Mouse (Mus musculus): ENCODE results near the gene Mvb12b. TPM values are rescaled to one million over a fixed set of nuclear protein-coding genes. Genes with fewer than 3 reads are reported as not detected.
A peak's percentile ranks its signal among the peaks of the same experiment; 100 is the strongest.

Gene Mvb12b
- total and polyA plus RNA-seq, 2 experiments from 2014 or later = 68.1 to 155 TPM

DNA sequence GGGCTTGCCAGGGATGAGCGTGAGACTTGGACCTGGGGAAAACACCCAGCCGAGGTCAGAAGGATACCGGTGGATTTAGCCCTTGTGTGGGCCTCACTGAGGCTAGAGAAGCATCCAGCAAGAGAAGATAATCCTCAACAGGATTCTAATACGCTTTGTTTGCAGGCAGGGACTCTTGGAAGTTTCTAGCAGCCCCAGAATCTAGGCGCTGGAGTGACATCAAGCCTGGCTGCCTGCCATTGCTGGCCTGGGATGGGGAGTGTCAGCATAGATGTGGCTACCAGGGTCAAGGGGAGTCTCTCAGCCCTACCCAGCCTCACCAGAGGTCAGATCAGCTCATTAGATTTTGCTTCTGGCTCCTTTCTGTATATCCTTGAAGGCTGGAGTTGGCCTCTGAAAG lies 185.0 kb downstream of the Mvb12b start:
- Histone ChIP-seq H3K36me3 (ENCODE audit: insufficient read depth, low read length) (no peaks in the 10 kb centered on the region), H3K27ac (ENCODE audit: low read depth, low read length) (no peak overlapping the region), H3K4me3 (ENCODE audit: low read depth, low read length) (no peak overlapping the region), H3K9me3 (ENCODE audit: low read length) (no peaks in the 10 kb centered on the region), H3K27me3 (ENCODE audit: insufficient read depth, low read length) (peaks cover 3% of the 10 kb centered on the region; the same call in 1 of the 2 replicates), H3K4me2 (ENCODE audit: low read depth, low read length, poor library complexity, severe bottlenecking) (no peak overlapping the region), H3K9ac (replicated peaks; ENCODE audit: low read length, poor library complexity, severe bottlenecking) (no peak overlapping the region), H3K4me1 (ENCODE audit: insufficient read depth, low read length) (0 out of 2 replicates have a peak, but pooled peaks cover 6% of the 10 kb centered on the region)
- WGBS = 47% methylated on average over 5 of the region's 5 CpGs
- TF ChIP-seq CTCF (IDR thresholded peaks at IDR 0.05) = no peak
- DNase-seq (ENCODE audit: low spot score) = no peak
- no peak for ATAC-seq (ENCODE audit: low FRiP score)

DNA sequence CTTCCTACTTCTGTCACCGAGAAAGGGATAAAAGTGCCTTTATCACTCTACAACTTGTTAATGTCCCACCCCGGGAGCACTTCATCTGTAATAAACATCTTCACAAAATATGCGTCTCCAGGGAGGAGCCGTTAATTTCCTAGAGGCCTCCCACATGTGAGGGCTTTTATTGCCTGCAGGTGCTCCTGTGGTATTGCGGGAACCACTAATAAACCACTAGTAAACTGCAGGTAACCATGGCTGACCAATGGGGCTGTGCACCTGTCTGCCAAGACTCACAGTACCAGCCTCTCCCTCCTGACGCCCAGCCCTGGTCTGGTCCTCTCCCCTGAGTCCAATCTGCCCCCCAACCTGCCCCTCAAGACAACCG lies 186.3 kb downstream of the Mvb12b start:
- Histone ChIP-seq H3K27me3 (ENCODE audit: insufficient read depth, low read length) (peaks cover 3% of the 10 kb centered on the region; the same call in 1 of the 2 replicates), H3K27ac (ENCODE audit: low read depth, low read length) (no peak overlapping the region), H3K4me1 (ENCODE audit: insufficient read depth, low read length) (0 out of 2 replicates have a peak, but pooled peaks cover 6% of the 10 kb centered on the region), H3K4me3 (ENCODE audit: low read depth, low read length) (no peak overlapping the region), H3K9ac (replicated peaks; ENCODE audit: low read length, poor library complexity, severe bottlenecking) (no peak overlapping the region), H3K36me3 (ENCODE audit: insufficient read depth, low read length) (no peaks in the 10 kb centered on the region), H3K9me3 (ENCODE audit: low read length) (no peaks in the 10 kb centered on the region), H3K4me2 (ENCODE audit: low read depth, low read length, poor library complexity, severe bottlenecking) (no peak overlapping the region)
- no peak for TF ChIP-seq CTCF (IDR thresholded peaks at IDR 0.05)
- no peak for ATAC-seq (ENCODE audit: low FRiP score)
- no peak for DNase-seq (ENCODE audit: low spot score)
- WGBS = 67% methylated on average over 7 of the region's 7 CpGs

DNA sequence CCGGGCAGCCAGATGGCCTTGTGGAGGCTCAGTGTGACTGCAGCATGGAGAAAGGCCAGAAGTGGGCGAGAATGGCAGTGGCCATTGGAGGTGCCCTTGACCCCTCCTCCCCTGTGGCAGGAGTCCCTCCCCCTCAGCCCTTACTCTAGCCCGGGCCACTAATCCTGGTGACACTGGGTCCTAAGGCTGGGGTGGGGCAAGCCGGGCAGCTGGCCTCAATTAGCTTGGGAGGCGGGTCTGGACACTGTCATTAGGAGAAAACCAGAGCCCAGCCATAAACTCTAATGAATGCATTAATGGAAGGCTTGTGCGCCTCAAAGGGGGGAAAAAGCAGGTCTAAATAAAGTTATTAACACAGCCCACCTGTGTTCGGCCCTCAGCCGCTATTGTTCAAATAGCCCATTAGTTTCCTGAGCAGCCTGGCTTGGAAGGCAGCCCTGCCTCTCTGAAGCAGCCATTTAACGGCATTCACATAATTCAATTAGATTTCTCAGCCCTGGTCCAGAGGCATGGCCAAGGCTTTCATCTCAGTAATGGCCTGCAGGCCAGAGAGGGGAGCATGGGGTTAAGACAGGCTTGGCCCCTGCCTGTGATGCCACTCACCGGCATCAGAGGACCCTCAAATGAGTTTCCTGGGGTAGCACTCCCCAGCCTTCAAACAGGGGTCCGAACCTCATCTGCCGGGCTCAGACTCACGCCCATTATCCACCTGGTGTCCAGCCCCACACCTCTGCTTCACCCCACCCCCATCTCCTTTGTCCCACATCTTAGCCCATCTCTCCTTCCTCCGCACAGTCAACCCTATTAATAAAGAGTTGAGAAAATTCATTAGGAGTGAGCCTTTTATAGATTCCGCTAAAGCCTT lies 186.9 kb downstream of the Mvb12b start:
- WGBS = 46% methylated on average over 15 of the region's 15 CpGs
- H3K9me3 ChIP-seq (ENCODE audit: low read length) = no peaks in the 10 kb centered on the region
- H3K36me3 ChIP-seq (ENCODE audit: insufficient read depth, low read length) = no peaks in the 10 kb centered on the region
- no peak overlapping the region for H3K9ac ChIP-seq (replicated peaks; ENCODE audit: low read length, poor library complexity, severe bottlenecking)
- no peak for TF ChIP-seq CTCF (IDR thresholded peaks at IDR 0.05)
- peaks cover 3% of the 10 kb centered on the region; the same call in 1 of the 2 replicates for H3K27me3 ChIP-seq (ENCODE audit: insufficient read depth, low read length)
- no peak overlapping the region for H3K4me2 ChIP-seq (ENCODE audit: low read depth, low read length, poor library complexity, severe bottlenecking)
- H3K27ac ChIP-seq (ENCODE audit: low read depth, low read length) = no peak overlapping the region
- H3K4me3 ChIP-seq (ENCODE audit: low read depth, low read length) = no peak overlapping the region
- no peak for ATAC-seq (ENCODE audit: low FRiP score)
- H3K4me1 ChIP-seq (ENCODE audit: insufficient read depth, low read length) = 0 out of 2 replicates have a peak, but pooled peaks cover 6% of the 10 kb centered on the region
- DNase-seq (ENCODE audit: low spot score) = no peak

DNA sequence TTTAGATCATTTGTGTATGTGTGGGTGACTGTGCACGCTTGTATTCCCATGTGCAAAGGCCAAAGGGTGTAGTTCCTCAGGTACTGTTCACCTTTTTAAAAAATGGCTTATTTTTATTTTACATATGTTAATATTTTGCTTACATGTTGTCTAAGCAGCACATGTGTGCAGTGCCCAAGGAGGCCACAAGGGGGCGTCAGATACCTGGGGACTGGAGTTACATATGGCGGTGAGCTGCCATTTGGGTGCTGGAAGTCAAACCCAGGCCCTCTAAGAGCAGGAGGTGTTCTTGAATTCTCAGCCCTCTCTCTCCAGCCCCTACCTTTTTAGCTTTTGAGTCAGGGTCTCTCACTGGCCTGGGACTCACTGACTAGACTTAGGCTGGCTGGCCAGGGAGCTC lies 188.8 kb downstream of the Mvb12b start:
- ATAC-seq (ENCODE audit: low FRiP score) (no peak), DNase-seq (ENCODE audit: low spot score) (no peak)
- Histone ChIP-seq H3K4me3 (ENCODE audit: low read depth, low read length) (no peak overlapping the region), H3K27me3 (ENCODE audit: insufficient read depth, low read length) (no peaks in the 10 kb centered on the region), H3K9me3 (ENCODE audit: low read length) (no peaks in the 10 kb centered on the region), H3K36me3 (ENCODE audit: insufficient read depth, low read length) (no peaks in the 10 kb centered on the region), H3K9ac (replicated peaks; ENCODE audit: low read length, poor library complexity, severe bottlenecking) (no peak overlapping the region), H3K27ac (ENCODE audit: low read depth, low read length) (no peak overlapping the region), H3K4me1 (ENCODE audit: insufficient read depth, low read length) (0 out of 2 replicates have a peak, but pooled peaks cover 6% of the 10 kb centered on the region), H3K4me2 (ENCODE audit: low read depth, low read length, poor library complexity, severe bottlenecking) (no peak overlapping the region)
- WGBS = 67% methylated on average over 3 of the region's 3 CpGs
- TF ChIP-seq CTCF (IDR thresholded peaks at IDR 0.05) = peak; percentile 23

GRCm38 (mm10) chr2:33696428-33696827 lies 191.3 kb downstream of the Mvb12b start:
- H3K9ac ChIP-seq (replicated peaks; ENCODE audit: low read length, poor library complexity, severe bottlenecking) = no peak overlapping the region
- DNase-seq (ENCODE audit: low spot score) = no peak

DNA sequence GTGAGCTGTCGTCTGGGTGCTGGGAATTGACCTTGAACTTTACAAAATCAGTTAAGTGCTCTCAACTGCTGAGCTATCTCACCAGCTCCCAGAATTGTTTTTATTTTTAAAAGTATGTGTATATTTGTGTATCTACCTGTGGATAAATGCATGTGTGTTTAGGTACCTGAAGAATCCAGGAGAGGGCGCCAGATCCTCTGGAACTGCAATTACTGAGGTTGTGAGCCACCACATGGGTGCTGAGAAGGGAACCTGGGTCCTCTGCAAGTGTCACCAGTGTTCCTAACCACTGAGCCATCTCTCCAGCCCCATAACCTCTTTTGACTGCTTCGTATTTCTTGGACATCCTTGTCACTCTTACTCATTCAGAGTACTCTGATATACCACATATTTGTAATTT lies 193.8 kb downstream of the Mvb12b start:
- H3K4me1 ChIP-seq (ENCODE audit: insufficient read depth, low read length) = peaks cover 9% of the 10 kb centered on the region; the same call in 1 of the 2 replicates
- WGBS = 73% methylated on average over 3 of the region's 3 CpGs

More at GRCm38 (mm10) chr2:33696428-33696827, 191.3 kb downstream of the Mvb12b start:
- H3K4me3 ChIP-seq (ENCODE audit: low read depth, low read length) = no peak overlapping the region
- no peak overlapping the region for H3K27ac ChIP-seq (ENCODE audit: low read depth, low read length)
- no peak for ATAC-seq (ENCODE audit: low FRiP score)
- WGBS = 74% methylated on average over 3 of the region's 3 CpGs
- H3K9me3 ChIP-seq (ENCODE audit: low read length) = no peaks in the 10 kb centered on the region
- H3K36me3 ChIP-seq (ENCODE audit: insufficient read depth, low read length) = no peaks in the 10 kb centered on the region
- no peaks in the 10 kb centered on the region for H3K27me3 ChIP-seq (ENCODE audit: insufficient read depth, low read length)
- H3K4me2 ChIP-seq (ENCODE audit: low read depth, low read length, poor library complexity, severe bottlenecking) = no peak overlapping the region
- TF ChIP-seq CTCF (IDR thresholded peaks at IDR 0.05) = no peak
- H3K4me1 ChIP-seq (ENCODE audit: insufficient read depth, low read length) = 0 out of 2 replicates have a peak, but pooled peaks cover 4% of the 10 kb centered on the region

More for the DNA sequence above, 193.8 kb downstream of the Mvb12b start:
- no peak overlapping the region for H3K4me3 ChIP-seq (ENCODE audit: low read depth, low read length)
- H3K27ac ChIP-seq (ENCODE audit: low read depth, low read length) = no peak overlapping the region
- no peaks in the 10 kb centered on the region for H3K36me3 ChIP-seq (ENCODE audit: insufficient read depth, low read length)
- no peaks in the 10 kb centered on the region for H3K9me3 ChIP-seq (ENCODE audit: low read length)
- H3K9ac ChIP-seq (replicated peaks; ENCODE audit: low read length, poor library complexity, severe bottlenecking) = no peak overlapping the region
- DNase-seq (ENCODE audit: low spot score) = no peak
- no peak; the same call in 1 of the 2 replicates for TF ChIP-seq CTCF (IDR thresholded peaks at IDR 0.05)
- no peaks in the 10 kb centered on the region for H3K27me3 ChIP-seq (ENCODE audit: insufficient read depth, low read length)
- H3K4me2 ChIP-seq (ENCODE audit: low read depth, low read length, poor library complexity, severe bottlenecking) = no peak overlapping the region
- ATAC-seq (ENCODE audit: low FRiP score) = no peak

Data from midbrain, postnatal 0 days (tissue).